Mouse (Mus musculus) granulocyte monocyte progenitor cell, adult 5-6 weeks (primary cell): Measurements from ENCODE around the gene 4930442H23Rik. TPM values are rescaled to one million over a fixed set of nuclear protein-coding genes. Genes with fewer than 3 reads are reported as not detected.
"Not testable (repeated sequence)": the region's sequence is repeated elsewhere in the genome, so short reads cannot be mapped to it uniquely, and the experiment has no call there.

Source experiments
- ATAC-seq: replicated peaks from 2 replicates; pipeline ENCODE4 v1.8.0; 2016; ENCODE audit warnings: mild to moderate bottlenecking, moderate TSS enrichment, inconsistent platforms; ENCODE audit not compliant: poor library complexity, severe bottlenecking
- total RNA-seq, 2 experiments: library from RNA; stranded (forward) in 1 of 2; stranded (reverse) in 1 of 2; fragments of 200-712, 200-1000 nt in 1 of 2; fragments of >200 nt in 1 of 2; fragmentation: Nextera tagmentation in 1 of 2; gene quantifications; 2 replicates each; pipeline ENCODE4 v1.2.3; 2014 to 2017

The 4930442H23Rik gene
- total RNA-seq, 2 experiments from 2014 or later = not detected

GRCm38 (mm10) chr10:81198990-81199389 is 15.3 kb upstream of the 4930442H23Rik start:
- ATAC-seq = no peak

- ATAC-seq = peak; percentile 45
Measured at GRCm38 (mm10) chr10:81198230-81198629, 14.6 kb upstream of the 4930442H23Rik start.

- no peak for ATAC-seq
Measured at GRCm38 (mm10) chr10:81197305-81197704, 13.7 kb upstream of the 4930442H23Rik start.

- ATAC-seq = no peak
Measured at GRCm38 (mm10) chr10:81196470-81197065, 12.9 kb upstream of the 4930442H23Rik start.

GRCm38 (mm10) chr10:81195300-81195699 is 11.7 kb upstream of the 4930442H23Rik start:
- ATAC-seq = no peak

- no peak for ATAC-seq
Measured at GRCm38 (mm10) chr10:81193991-81194774, 10.5 kb upstream of the 4930442H23Rik start.

- no peak for ATAC-seq
Measured at GRCm38 (mm10) chr10:81192968-81193501, 9.4 kb upstream of the 4930442H23Rik start.

- ATAC-seq = peak; percentile 38
Measured at GRCm38 (mm10) chr10:81192270-81192967, 8.8 kb upstream of the 4930442H23Rik start.

GRCm38 (mm10) chr10:81191342-81191982 is 7.8 kb upstream of the 4930442H23Rik start:
- peak; percentile 55 for ATAC-seq

GRCm38 (mm10) chr10:81190912-81191321 is 7.3 kb upstream of the 4930442H23Rik start:
- ATAC-seq = peak; percentile 6; the same call in 1 of the 2 replicates

GRCm38 (mm10) chr10:81190236-81190911 is 6.7 kb upstream of the 4930442H23Rik start:
- 0 out of 2 replicates have a peak, but pooled peaks have one; percentile 5 for ATAC-seq

GRCm38 (mm10) chr10:81189821-81190220 is 6.2 kb upstream of the 4930442H23Rik start:
- ATAC-seq = no peak

GRCm38 (mm10) chr10:81187161-81187560 is 3.5 kb upstream of the 4930442H23Rik start:
- no peak for ATAC-seq

GRCm38 (mm10) chr10:81184765-81185164 is 1.1 kb upstream of the 4930442H23Rik start:
- ATAC-seq = no peak

GRCm38 (mm10) chr10:81182336-81183333 is 1.0 kb downstream of the 4930442H23Rik start, which contains the start of gene Dapk3:
Gene Dapk3 (plus strand): TSS chr10:81183005.
- ATAC-seq = peak; percentile 84

GRCm38 (mm10) chr10:81181860-81182259 is 1.8 kb downstream of the 4930442H23Rik start:
- not testable (repeated sequence) for ATAC-seq

GRCm38 (mm10) chr10:81180946-81181345 is 2.7 kb downstream of the 4930442H23Rik start:
- ATAC-seq = no peak
